Mouse (Mus musculus) NIH3T3 (cell line): ENCODE results near the gene Mnd1.

Experiments used
- DNase-seq: peaks from one replicate; pipeline ENCODE4 v3.0.0-alpha.2; 2012; ENCODE audit warnings: low read depth

Mnd1 gene

DNA sequence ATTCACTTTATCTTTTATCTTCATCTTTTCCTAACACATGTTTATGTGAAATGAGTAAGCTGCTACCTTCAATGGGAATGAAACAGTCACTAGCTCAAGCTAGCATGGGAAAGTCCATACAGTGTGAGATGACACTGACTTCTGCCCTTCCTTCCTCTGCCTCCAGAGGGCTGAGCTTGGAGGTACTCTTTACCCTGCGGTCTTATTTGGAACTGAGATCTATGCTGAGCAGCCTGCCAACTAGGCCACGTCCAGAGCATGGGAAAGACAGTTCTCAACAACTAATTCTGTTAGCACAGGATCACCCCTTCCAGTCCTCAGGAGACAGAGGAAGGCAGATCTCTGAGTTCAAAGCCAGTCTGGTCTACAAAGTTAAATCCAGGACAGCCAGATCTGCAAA lies 64.6 kb downstream of the Mnd1 start:
- peak; percentile 26 for DNase-seq

DNA sequence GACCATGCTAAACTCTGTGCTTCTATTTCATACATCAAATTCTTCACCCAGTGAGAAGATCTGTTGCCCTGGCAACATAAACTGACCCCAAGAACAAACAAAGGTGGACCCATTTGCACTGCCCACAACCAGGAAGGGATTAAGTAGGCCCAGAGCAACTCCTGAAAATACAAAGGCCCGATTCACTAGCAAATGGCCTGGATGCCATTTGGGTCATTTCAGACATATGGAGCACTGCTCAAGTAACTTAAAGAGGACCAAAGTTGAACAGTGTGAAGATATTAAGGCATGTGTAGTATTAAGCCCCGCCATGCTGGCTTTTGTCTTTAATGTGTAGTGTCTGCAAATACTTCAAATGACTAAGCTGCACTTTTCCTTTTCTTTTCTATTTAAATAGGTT lies 68.7 kb downstream of the Mnd1 start:
- no peak for DNase-seq

DNA sequence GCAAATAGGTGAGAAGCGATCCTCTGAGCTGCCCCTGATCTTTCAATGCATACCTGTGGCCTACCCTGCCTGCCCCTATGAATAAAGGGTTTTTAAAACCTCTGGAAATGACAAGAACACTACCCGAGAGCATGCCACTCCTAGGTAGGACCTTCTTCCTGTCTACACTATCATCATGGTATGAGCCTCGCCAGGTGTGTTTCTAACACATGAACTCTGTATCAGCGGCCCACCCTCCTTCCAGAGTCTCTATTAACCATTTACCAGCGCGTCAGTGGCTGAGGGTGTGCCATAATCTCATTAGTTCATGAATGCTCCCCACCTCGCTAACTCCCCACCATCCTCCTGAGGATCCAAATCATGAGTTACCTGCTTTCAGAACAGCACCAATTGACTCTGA lies 69.2 kb downstream of the Mnd1 start:
- DNase-seq = no peak

DNA sequence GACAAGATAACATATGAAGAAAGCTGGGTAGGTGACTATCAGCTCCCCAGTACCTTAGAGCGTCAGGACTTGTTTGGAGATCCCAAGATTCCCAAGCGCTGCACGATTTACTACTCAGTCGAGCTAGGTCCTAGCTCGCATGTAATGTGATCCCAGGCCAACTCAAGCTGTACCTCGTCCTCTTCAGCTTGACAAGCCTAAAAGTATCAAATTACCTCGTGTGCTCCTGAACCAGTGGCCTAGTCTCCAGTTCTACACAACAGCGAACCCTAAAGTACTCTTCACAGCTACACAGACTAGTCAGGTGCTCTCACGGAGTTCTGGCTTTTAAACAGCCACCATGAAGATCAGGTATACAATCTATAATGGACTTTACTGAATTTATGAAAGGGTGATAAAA lies 70.2 kb downstream of the Mnd1 start:
- no peak for DNase-seq

DNA sequence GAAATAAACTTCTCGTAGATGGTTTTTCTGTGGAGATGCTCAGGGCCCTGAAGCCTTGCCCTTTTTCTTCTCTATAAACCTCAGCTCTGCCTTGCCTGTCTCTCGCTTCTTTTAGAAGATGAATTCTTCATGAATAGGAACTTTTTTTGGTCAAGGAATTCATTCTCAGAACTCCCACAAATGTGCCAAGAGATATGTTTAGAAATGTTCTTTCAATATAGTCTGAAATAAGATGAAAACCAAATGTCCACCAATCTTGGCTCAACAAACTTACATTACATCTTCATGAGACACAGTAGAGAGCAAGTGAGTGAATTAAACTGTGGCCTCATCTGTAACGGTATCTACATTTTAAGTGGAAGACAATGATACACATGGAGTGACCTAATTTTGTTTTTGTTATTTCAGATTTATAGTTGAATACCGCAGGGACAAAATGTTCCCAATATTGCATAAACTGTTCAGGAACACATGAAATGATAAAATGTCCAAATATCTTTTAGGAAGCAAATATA lies 74.3 kb downstream of the Mnd1 start:
- peak; percentile 8 for DNase-seq

DNA sequence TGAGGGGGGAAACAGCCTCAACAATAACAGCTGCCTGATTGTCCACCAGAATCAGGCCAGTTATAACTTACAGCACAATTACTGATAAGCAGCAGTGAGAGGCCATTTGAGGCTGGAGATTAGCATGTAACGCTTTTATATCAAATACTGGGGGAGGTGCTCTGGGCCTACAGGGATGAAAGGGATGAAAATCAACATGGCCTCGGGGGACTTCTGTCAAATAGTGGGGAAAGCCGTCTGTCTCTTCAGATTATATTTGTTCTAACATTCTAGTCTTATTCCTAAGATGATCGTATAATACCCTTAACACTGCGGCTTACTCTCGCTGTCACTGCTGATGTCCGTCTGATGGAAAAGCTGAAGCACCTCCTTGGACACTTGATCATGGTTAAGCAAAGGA lies 75.5 kb downstream of the Mnd1 start:
- no peak for DNase-seq

DNA sequence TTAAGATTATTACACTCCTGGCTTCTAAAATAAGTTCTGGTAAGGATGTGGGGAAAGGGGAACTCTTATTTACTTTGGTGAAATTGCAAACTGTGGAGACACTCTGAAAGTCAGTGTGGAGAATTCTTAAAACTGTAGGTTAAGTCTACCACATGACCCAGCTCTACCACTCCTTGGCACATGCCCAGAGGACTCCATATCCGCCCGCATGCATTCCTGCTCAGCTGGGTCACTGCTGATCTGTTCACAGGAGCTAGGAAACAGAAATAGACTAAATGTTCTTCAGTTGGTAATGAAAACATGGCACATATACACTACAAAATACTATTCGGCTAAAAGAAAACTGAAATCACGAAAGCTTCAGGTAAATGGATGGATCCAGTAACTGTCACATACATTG lies 78.1 kb downstream of the Mnd1 start:
- DNase-seq = peak; percentile 73

DNA sequence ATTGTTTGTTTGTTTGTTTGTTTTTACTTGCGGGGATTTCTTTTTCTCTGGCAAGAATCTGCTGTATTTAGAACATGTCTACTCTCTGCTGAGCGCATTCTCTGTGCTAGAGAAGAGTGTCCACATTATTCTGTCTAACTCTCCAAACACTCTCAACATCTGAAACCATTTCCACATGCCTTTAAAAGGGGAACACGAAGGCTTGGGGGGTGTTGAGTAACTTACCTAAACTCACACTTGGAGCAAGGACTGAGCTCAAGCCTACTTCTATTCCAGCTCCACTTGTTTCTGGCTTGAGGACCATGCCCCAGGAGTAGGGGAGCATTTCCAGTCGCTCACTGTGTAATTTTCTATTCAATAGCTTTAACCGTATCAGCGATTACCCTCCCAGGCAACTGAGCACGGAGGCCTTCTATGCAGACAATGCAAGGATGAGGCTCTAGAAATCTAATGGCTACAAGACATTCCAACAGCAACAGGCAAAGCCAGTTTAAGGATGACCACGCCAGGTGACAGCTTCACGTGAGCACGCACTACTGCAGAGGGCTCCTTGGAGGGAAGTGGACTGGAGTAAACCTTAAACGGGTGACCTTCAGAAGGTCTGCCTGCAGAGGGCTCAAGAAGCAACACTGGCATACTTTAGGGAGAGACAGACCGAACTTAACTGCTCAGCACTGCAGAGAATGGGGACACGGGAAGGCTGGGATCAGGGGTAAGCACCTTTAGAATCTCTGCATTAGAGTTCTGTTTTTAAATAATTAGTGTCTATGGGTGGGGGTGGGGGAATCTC lies 78.8 kb downstream of the Mnd1 start:
- no peak for DNase-seq

DNA sequence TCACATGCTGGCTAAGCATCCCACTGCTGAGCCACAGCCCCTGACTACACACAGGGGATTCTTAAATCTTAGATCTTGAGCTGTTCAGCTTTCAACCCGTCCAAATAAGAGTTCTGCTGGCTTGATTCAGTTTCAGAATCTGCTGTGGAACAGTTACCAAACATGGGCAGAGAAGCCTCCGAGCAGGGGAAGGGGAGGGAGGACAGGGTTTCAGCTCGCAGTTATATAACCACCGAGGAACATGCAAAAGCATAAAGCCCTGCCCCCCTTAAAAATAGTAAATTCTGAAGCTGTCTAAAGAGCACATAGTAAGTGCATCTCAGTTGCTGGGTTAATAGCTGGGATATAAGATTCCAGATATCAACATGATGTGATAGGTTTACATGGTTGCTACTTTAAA lies 80.1 kb downstream of the Mnd1 start:
- peak; percentile 17 for DNase-seq

DNA sequence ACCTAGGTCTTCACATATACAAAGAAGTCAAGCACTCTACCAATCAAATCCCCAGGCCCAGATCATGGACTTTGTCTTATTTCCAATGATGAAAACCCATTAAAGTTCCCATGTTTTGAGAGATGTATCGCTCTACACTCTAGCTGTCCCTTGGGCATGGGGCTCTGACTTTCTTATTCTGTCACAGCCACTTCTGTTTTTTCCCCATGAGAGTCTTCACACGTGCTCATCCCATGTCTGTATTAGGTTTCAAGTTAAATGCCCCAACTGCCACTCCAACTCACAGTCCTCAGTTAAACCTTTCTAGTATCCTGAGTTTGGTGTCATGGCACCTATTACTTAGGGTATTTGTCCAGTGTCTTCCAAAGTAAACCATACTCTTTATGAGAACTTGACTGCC lies 80.8 kb downstream of the Mnd1 start:
- no peak for DNase-seq

DNA sequence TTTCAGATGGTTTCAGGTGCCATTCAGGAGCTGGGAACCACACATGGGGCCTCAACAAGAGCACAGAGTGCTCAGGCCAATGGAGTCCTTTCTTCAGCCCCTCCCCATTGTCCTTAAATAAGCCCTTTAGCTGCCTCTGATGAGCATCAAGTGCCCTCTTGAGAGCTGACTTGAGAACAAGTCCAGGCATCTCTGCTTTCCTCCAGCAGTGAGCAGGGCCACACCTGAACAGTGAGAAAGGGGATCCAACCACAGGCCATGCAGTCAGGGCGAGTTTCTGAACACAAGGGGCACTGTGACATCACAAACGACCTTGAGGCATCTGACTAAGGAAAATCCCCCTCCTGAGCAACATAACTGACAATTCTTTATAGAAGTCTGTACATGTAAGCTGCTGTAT lies 83.9 kb downstream of the Mnd1 start:
- DNase-seq = no peak

DNA sequence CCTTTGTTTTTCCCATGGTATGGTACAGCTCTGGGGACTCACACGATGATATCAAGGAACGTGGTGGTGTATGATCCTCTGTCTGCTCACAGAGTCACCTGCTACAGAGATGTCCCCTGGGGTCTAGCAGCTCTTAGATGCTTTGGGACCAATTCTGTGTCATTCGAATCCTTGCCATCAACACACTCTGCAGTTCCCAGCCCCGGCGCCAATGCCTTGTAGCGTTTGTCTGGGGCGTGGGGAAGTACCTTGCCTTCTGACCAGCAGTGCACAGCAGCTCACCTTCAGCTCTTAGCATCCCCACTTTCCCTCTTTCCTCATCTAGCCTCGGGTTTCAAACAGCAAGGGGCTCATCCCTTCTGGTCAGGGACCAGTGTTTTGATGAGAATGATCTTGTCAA lies 84.8 kb downstream of the Mnd1 start:
- DNase-seq = no peak

DNA sequence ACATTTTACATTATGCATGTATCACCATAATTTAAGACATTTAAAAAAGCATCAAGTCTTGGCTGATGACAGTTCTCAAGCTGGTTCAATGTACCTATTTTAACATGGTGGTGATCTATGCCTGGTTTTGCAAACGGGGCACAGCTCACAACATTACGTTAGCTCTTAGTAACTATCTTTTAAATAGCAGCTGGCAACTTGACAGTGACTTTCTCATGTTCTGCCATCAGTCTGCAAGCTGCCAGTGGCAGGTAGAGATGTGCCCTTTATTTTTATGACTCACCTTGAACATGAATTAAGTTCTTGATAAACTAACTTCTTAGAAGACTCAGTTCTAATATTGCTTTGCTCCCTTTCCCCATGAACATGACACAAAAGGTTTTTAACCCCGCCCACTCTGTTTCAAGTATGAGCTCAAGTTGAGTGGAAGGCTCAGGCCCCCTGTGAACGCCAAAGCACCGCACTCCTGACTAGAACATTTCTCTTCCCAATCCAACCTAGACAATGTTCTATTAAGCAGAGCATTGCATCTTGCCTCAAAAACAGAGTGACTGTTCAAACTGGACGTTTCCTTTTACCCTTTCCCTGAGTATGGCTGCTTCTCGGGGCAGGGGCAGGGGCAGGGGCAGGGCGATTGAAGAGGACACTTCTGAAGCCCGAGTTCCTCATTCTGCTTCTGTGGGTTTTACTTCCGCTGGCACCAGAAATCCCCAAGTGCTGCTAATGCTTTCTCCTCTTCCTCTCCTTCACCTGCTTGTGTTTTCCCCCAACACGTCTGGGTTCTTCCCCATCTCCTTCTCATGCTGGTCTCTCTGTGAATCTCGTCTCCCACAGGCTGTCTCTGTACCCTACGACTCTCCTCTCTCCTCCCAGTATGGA lies 86.5 kb downstream of the Mnd1 start:
- no peak for DNase-seq

DNA sequence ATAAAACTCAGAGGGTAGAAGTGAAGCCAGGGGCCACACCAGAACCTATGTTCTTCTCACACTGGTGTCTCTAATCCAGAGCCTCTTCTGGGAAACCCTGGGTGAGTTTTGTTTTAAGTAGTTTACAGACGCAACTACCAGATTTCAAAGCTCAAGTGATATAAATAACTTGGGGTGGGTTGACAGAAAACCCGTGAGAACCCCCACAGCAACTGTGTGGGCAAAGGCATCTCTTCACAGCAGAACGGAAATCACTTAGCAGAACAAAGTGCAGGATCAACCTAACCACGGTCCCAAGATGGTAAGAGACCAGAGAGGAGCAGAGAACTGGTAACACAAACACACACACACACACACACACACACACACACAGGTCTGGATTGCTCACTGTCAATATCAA lies 89.8 kb downstream of the Mnd1 start:
- DNase-seq = no peak

DNA sequence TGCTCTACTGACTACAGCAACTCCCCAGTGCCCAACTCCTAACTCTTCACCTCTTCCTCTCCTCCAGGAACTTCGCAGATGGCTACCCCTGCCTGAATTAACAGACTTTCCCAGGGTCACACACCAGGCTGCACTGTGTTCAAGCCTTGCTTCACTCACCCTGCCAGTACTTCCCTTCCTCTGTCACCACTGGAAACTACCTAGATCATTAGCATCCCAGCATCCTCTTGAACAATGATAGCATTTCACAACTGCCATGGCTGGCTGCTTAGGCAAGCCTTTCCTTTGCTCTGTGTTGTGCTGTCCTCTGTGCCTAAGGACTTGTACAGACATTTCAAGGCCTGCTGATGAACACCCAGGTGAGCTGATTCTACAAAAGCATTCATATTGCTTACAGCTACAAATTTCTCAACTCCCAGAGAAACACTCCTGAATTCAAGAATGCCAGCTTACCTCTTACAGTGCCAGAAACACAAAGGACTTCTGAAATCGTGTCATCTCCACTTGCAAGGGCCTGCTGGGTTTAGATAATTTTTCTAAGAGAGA lies 92.1 kb downstream of the Mnd1 start:
- no peak for DNase-seq

DNA sequence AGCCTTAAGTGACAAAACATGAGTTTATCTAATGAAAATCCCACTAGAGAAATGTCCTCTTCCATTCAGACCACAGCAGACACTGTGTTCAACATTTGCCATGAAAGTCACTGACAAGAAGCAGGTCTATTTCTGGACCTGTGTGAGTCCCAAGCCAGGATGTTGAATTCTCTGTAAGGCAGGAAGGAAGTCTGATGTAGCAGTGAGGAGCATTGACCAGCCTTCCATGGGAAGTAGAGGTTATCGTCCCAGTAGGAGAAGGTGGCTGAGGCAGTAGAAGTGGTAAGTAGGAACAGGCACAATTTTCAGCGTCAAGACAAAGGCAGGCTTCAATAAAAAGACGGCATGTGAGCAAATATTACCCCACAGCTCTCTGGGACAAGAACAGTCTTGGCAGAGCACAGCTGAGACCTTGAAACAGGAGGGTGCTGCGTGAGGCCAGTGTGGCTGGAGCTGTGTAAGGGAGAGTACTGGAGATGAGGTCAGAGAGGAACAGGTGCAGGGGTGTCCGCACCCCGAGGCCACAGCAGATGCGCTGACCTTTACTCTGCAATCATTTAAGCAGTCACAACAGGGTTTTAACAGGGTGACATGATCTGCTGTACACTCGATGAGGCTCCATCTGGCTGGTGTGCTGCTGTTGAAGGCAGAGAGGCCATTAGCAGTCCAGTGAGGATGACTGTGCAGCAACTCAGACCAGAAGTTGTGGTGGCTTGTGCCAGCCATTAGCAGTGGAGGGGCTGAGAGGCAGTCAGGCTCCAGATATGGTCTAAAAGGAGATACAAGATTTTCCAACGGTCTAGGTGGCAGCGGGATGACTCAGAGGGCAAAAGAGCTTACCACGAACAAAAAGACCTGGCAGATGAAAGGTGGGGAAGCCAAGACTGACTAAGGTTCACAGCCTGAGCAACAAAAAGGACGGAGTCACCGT lies 93.8 kb downstream of the Mnd1 start:
- no peak for DNase-seq

DNA sequence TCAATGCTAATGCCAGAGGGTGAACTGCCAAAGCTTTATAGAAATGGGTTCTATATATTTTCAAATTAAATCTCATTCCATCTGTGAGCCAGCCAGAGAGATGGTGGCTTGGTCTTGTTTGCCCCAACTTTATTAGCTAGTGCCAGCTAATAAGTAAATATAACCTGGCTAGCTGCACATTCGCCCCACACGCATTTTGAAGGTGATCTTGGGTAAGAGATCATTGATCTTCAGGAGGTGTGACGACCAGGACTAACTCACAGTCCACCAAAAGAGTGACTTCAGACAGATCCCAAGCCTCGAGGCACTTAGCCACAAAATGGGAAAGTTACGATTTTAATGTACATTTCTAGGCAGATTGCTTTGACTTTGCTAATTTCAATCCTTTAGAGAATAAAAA lies 94.6 kb downstream of the Mnd1 start:
- no peak for DNase-seq

DNA sequence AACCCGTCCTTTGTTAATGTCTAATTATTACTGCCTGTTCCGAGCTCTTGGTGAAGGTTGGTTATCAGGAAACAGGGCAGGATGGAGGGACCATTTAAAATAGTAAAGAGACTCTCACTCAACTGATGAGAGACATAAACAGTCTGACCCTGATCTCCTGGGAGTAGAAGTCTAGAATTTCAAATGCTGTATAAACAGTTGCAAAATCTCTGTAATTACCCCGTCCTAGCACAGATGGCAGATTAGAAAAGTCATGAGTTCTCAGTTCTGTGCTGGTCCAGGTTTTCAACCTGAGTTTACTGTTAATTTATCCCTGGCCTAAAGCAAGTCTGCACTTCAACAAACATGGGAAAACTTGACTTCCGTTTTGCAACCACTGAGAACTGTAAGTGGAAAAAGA lies 95.5 kb downstream of the Mnd1 start:
- DNase-seq = peak; percentile 28

DNA sequence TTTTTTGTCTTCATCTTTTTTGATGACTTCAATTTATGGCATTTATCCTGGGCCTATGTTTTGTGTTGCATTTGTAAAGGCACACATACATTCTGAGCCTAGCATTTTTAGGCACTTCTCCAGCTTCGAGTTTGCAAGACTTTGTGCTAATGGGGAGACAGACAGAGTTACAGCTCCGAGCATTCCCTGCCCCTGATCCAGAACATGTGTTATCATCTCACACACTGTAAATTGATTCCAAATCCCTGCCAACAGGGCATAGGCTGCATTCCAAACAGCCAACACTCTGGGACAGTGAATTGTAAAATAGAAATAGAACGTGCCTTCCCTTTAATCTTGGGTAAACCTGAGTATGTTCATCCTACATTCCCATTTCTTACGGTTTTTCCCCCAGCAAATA lies 95.9 kb downstream of the Mnd1 start:
- peak; percentile 66 for DNase-seq

DNA sequence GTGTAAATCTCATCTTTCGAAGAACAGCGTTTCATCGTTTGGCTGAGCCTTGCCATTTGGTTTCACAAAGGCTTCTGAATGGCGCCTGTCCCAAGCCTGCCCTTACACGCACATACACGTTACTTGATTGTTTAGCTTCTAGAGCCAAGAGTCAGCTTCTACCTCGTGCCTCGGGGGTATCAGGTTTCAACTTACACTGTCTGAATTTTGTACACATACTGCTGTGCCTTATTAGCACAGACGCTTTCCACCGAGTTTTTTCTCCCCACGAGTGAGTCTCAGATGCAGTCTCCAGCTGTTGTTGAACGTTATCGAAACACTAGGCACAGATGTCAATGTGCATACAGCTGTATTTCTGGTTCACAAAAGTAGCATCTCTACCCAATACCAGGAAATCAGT lies 96.3 kb downstream of the Mnd1 start:
- peak; percentile 67 for DNase-seq

DNA sequence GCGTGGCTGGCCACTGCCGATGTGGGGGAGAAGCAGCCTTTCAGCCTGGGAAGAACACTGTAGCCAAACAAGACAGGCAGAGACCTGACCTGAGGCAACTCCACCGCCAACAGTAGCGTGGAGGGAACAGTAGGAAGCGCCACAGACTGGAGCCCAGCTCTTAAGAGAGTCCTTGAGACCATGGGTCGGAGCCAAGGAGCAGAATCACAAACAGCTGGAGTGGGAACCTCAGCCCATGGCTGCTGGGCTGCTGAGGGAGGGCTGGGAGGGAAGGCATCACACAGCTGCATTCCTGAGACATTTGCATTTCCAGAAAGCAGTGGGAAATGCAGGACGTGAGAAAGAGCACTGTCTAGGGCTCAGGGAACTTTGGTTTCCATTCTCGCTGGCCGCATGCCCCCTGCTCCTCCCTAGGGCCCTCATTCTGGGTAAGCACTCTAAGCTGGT lies 106.8 kb downstream of the Mnd1 start:
- DNase-seq = peak; percentile 87

DNA sequence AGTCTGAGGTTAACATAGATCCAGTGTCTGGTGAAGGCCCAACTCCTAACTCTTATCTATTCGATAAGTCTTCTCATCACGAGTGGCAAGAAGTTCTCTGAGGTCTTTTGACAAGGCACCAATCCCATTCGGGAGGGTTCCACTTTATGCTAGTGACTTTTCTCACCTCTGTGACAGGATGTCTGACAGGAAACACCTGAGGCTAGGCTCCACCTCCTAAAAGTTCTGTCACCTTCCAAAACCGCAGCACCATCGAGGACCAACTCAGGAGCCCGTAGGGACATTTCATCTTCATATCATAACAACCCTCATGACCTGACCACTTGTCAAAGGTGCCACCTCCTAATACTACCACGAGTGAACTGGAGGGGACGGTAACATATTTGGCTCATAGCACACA lies 109.4 kb downstream of the Mnd1 start:
- no peak for DNase-seq
